ENCODE assay signal across 1 mouse cellular context in the genomic region with DNA sequence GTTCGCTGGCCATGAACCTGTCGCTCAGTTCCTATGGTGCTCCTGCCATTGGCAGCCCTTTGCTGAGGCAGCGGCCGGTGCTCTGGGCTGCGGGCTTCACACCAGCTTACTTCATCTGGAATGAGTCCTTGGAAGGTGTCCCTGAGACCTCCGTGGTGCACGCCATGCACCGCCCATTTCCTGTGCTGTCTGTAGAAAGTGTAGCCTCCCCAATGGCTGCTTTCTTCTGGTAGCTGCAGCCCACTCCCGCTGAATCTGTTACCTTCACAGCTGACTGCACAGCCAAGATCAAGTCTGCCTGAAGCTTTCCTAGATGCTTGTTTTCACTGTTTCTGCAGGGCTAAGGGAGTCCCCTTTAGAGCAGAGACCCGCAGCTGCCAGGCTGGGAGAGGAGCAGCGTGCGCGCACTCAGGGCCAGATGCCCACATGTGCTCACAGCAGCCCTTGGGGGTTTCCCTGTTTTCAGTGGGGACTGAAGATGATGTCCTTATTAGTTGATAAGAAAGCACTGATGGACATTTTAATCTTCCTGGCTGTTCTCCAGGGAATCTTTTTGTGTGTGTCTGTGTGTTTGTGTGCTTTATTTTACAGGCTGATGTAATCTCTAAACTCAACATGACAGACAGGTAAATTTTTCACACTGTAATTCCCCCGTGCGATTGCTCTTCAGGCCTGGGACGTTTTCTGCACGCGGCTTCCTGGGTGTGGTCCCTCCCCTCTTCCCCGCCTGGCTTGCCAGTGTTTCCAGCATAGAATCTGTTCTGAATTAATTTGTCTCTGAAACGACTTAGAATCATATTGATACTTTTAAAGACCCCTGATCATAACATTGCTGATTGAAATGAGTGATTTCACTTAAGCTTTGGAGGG.
TF ChIP-seq lines count a peak whose summit lies in the region.

No protein-coding gene starts in this region.

TF ChIP-seq in CH12.LX, 34 proteins besides CTCF, POLR2A, EP300 and RAD21 (continued from another document):
- TF ChIP-seq CHD1 (IDR thresholded peaks at IDR 0.05; ENCODE audit: low read depth, low read length) (no peak), RCOR1 (conservative IDR thresholded peaks at IDR 0.05; ENCODE audit: low read depth, low read length) (no peak), MAFK (IDR thresholded peaks at IDR 0.05; ENCODE audit: insufficient replicate concordance, low read length) (no peak), SMC3 (IDR thresholded peaks at IDR 0.05; ENCODE audit: low read depth, low read length) (no peak), ZMIZ1 (IDR thresholded peaks at IDR 0.05; ENCODE audit: low read depth, low read length) (0 out of 2 replicates have a peak, but pooled peaks have one; percentile 33), JUN (IDR thresholded peaks at IDR 0.05; ENCODE audit: insufficient read depth, low read depth, low read length) (no peak), MAX (IDR thresholded peaks at IDR 0.05; ENCODE audit: low read length) (peak; percentile 89), TBP (conservative IDR thresholded peaks at IDR 0.05; ENCODE audit: low read depth, low read length) (no peak), MXI1 (IDR thresholded peaks at IDR 0.05; ENCODE audit: low read depth, low read length) (peak; percentile 87; the same call in 1 of the 2 replicates), POLR2AphosphoS2 (IDR thresholded peaks at IDR 0.05; ENCODE audit: low read depth, low read length) (no peak), GABPA (IDR thresholded peaks at IDR 0.05; ENCODE audit: insufficient replicate concordance, low read depth, low read length) (no peak), HCFC1 (IDR thresholded peaks at IDR 0.05; ENCODE audit: low read depth, low read length) (peak; percentile 36; the same call in 1 of the 2 replicates), JUND (conservative IDR thresholded peaks at IDR 0.05; ENCODE audit: low read depth, low read length) (no peak), ZKSCAN1 (IDR thresholded peaks at IDR 0.05; ENCODE audit: borderline replicate concordance, low read depth, low read length) (no peak), IRF4 (IDR thresholded peaks at IDR 0.05; ENCODE audit: low read depth, low read length) (no peak), E2F4 (IDR thresholded peaks at IDR 0.05; ENCODE audit: insufficient replicate concordance, low read depth, low read length) (no peak), MYC (IDR thresholded peaks at IDR 0.05; ENCODE audit: low read depth, low read length) (peak; percentile 96; the same call in 1 of the 2 replicates), MEF2A (IDR thresholded peaks at IDR 0.05; ENCODE audit: borderline replicate concordance, low read depth, low read length) (peak; percentile 20; the same call in 1 of the 2 replicates), NRF1 (IDR thresholded peaks at IDR 0.05; ENCODE audit: low read depth, low read length) (peak; percentile 40; the same call in 1 of the 2 replicates), USF2 (conservative IDR thresholded peaks at IDR 0.05; ENCODE audit: low read depth, low read length) (no peak), UBTF (IDR thresholded peaks at IDR 0.05; ENCODE audit: low read depth, low read length) (no peak), ZNF384 (IDR thresholded peaks at IDR 0.05; ENCODE audit: low read depth, low read length) (no peak), USF1 (IDR thresholded peaks at IDR 0.05; ENCODE audit: low read depth, low read length) (no peak), KAT2A (IDR thresholded peaks at IDR 0.05; ENCODE audit: insufficient replicate concordance, low read length) (no peak), CHD2 (IDR thresholded peaks at IDR 0.05; ENCODE audit: low read length) (no peak), ETS1 (conservative IDR thresholded peaks at IDR 0.05; ENCODE audit: low read depth, low read length) (peak; percentile 80), MAZ (IDR thresholded peaks at IDR 0.05; ENCODE audit: low read depth, low read length) (no peak), ELF1 (IDR thresholded peaks at IDR 0.05; ENCODE audit: low read depth, low read length) (0 out of 2 replicates have a peak, but pooled peaks have one; percentile 38)
